Mouse (Mus musculus): Measurements from ENCODE around the gene Arfgef2.
A peak's percentile ranks its signal among the peaks of the same experiment; 100 is the strongest.

The Arfgef2 gene

DNA sequence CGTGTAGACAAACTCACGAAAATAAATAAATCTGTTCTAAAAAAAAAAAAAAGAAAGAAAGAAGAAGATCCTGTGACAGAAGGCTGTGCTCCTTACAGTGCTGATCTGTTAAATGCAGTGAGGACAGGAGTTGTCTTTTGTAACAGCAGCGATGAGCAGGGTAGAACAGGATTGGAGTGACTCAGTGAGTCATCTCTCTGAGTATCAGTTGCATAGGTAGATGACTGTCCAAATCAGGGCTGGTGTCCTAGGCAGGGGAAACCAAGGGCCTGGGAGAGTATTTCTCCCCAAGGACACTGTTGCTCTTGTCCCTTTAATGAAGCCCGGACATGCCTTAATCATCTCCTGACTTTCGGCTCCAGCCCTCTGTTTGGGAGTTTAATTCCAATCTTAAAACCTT, 4.1 kb downstream of the Arfgef2 start:
- no peak for DNase-seq

DNA sequence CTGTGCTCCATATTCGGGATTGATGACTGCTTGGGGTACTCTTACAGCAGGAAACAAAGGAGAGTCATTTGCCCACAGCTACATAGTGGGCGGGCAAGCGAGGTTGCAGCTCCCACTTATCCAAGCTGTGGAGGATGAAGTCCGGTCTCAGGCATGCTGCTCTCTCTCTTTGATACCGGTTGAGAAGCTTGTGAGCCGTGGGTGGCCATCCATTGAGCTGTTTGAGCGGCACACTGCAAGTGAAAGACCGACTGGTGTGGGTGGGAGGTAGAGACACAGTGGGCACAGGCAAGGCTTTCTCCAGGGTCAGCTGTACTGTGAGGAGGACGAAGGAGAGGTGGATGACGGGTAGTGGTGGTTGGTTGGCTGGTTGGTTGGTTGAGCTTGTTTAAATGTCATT, 5.4 kb downstream of the Arfgef2 start:
- DNase-seq, result no peak

DNA sequence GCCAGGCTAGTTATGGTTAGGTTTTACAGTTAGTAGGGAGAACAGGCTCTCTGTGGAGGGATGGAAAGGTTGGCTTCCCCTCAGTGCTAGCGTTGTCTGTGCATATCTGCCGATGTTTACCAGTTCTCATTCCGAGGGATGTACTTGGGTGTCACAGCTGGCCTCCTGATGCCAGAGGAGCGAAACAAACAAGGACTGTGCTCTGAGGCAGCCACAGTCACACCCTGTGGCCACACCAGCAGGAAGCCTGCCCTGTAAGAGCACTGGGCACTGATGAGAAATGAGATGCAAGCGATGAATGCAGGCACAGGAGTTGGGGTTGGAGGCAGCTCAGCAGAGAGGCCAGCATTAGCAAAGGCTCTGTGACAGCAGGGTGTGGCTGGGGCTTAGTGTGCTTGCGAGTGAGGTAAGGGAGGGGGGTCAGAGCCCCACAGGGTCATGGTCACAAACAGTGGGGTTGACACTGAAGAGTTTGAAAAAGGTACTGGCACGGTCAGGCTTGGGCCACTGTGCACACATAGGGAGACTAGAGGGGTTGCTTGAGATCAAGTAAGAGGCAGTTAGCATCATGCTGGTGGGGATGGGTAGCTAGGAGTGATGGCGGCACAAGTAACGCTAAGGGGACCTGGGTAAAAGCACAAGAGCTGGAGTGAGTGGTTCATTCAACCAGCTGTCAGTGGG, 13.2 kb downstream of the Arfgef2 start:
- no peak for DNase-seq

DNA sequence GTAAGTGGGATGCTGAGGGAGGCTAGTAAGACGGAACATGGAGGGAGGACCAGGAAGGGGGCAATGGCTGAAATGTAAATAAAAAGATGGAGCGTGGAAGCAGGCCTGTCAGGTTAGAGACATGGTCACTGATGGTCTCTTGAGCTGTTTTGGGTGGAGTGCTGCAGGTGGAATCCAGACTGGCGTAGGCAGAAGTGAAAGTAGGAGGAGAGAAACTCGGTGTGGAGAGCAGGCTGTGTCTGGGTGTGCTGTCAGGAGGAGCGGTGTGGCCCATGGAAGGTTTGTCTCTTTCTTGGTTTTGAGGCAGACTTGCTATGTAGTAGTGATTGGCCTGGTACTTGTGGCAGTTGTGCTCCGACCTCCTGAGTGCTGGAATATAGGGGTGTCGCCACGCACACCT, 14.5 kb downstream of the Arfgef2 start:
- DNase-seq, result no peak

DNA sequence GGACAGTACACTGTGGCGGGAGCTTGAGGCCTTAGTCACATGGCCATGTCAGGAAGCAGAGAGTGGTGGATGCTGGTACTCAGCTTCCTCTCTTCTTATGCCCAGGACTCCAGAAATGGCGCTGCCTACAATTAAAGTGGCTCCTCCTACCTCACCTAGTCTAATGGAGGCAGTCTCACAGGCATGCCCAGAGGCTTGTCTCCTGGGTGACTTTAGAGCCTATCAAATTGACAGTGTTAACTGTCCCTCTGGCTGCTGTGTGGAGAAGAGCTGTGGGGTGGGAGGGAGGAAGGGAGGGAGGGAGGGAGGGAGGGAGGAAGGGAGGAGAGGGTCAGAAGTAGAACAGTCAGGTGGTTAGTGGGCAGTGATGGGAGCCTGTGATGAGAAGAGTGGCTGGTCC, 15.5 kb downstream of the Arfgef2 start:
- no peak for DNase-seq

DNA sequence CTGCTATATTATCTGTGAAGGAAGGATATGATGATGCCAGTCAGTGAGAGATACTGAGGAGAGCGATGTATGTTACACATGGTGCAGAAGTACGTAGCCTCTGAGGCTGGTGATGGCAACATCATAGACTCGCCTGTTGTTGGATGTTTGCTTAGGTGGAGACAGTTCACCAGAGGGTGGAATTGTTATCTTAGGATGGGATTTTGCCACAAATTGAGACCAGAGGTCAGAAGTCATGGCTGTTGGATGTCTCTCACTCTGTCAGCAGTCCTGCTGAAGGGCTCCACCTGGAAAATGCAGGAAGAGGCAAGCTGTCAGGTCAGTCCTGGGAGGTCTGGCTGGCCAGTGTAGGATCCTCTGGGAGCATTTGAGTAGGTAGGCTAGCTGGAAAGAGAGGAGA, 16.0 kb downstream of the Arfgef2 start:
- no peak for DNase-seq

DNA sequence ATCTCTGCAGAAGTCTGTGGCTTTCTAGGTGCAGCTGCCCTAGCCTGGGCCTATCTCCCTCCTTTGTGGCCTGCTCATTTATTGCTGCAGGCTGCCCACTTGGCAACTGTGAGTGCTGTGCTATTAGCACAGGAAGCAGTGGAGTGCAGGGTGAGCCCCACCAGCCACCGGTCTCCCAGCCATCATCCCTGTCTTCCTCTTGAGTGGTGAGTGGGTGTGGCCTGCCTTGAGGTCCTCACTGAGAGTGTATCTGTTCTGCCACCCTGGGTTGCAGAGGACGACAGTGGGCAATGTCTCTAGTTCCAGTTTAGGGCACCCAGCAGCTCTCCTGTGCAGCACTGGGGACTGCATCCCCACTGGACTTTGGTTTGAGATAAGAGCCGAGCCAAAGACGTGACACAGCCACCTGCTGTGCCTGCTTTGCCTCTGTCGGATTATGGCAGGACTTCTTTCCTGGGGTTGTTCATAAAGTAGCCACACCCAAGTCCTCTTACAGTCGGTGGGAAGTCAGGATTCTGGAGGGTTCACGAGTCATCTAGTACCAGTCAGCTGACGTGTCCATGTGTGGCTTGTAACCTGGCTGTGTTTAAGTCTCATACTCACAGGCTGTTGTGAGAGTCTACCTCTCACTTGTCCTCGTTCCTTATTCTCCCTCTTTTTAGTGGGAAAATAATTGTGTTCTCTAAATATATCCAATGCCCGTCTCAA, 16.9 kb downstream of the Arfgef2 start:
- no peak for DNase-seq

DNA sequence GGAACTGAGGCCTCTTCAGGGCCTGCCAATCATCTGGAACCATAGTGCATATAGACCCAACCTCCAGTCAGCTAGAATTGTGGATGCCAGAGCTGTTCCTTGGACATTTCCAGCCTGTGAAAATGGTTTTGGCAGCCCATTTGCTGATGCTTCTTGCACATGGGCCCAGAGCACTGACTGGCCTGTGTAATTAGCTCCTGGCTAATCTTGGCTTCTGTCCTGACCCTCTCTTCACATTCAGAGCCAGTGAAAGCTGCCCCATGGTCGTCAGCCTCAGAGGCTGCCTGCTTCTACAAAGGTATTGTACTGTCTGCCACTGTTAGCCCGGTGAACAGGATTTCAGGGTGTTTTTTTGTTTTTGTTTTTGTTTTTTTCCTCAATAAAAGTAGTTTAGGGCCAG, 17.5 kb downstream of the Arfgef2 start:
- no peak for DNase-seq

DNA sequence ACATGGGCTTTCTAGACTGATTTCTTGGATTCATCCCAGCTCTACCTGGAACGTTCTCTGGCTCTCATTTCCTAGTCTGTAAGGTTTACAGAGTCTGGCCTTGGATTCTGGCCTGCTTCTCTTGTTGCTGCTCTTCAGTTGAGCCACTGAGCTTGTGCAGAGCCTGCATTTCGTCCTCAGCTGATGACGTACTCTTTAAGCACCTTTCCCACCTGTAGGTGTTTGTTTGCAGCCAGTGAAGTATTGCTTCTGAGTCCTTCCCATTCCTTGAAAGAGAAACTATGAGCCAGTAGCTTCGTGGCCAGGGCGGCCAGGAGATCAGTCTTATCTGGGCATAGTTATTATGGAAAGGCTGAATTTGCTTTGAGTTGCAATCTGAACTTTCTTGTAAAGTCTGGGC, 19.0 kb downstream of the Arfgef2 start:
- DNase-seq, result no peak

DNA sequence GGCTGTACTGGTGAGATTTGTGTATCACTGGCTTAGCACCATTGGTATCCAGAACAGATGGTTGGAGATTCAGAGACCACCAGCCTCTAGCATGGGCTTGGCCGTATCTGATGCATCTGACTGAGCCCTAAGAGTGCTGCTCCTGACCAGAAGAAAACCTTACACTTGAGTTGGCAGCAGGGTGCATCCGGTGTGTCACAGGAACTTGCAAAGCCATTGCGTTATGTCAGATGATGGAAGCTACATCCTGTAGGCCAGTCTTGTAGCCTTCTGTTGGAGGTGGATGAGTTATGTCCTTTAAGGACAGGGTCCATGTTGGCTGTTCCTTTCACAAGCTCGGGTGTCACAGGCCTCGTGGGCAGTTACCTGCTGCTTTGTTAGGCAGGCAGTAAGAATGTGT, 19.6 kb downstream of the Arfgef2 start:
- DNase-seq, result no peak

DNA sequence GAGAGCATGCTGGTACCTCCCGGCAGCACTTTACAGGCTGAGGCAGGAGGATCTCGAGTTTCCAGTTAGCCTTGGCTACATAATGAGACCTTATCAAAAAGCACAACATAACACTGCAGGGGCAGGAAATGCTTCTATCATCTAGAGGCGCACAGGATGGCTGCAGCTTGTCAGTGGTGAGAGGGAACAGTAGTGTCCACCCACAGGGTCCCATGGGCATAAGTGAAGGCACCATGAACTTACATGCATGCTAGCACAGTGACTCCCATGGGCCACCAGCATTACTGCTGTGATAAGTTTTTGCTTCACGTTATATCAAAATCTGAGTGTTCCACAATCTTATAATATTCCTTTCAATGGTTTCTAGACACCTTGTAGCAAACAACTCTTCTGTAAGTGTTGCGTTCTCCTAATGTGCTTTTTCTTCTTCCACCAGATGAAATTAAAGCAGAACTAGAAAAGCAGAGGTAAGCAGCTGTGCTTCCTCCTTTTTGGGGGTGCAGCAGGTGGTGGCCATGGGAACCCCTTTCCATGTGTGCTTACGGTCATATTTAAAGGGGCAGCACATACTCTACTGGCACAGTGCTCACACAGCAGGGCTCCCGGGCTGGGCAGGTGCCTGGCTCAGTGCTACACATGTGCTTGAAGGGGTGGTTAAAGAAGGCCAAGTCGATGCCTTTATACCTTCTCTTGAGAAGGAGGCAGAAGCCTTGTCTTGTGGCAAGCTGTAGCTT, 21.3 kb downstream of the Arfgef2 start:
- DNase-seq, result no peak

DNA sequence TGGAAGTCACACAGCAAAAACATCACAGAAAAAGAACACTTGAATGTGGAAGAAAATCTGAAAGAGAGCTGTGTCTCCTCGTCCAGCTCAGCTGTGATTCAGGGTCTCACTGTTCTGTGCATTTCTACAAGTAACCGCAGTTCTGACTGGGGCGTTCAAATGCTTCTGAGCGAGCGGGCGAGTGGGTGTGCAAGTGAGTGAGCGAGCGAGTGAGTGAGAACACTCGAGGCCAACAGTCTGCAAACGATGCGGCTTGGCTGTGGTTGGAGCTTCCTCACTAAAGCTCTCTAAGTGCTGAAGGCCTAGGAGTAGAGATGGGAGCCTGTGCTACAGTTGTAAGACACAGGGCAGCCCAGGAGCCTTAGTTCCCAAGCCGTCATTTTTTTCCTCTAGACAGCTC, 22.9 kb downstream of the Arfgef2 start:
- peak; percentile 43 for DNase-seq

DNA sequence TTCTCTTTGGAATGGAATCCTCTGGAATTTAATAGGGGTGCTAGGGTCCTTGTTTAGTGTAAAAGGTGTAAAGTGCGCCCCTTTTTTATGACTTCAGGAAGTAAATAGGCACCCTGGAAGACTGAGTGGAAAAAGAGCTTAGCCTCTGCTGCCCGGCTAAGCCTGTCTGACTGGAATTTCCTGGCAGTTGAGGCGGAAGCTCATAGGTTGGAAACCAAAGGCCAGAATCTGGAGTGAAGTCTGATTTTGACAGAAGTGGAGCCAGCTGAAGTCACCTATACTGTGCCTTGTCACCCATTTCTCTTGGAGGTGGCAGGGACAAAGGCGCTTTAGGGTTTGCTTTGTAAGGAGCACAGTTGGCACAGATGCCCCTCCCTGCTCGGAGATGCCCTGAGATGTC, 25.0 kb downstream of the Arfgef2 start:
- DNase-seq, result no peak

DNA sequence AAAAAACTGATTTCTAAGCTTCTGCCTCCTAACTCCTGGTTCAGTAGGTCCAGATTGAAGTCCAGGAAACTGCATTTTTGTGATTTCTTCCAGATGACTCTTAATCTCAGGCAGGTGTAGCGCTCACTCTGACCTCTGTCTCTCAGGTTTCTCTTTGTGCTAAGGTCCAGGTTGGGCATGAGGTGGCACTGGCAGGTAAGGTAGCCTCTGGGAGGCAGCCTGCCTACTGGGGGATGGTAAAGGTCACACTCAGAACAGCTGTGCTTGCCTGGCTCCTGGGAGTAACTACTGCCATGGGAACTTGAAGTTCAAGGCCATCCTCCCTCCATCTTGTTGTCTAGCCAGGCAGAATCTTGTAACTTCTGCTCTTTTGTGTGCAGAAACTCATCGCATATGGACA, 28.7 kb downstream of the Arfgef2 start:
- DNase-seq, result no peak

DNA sequence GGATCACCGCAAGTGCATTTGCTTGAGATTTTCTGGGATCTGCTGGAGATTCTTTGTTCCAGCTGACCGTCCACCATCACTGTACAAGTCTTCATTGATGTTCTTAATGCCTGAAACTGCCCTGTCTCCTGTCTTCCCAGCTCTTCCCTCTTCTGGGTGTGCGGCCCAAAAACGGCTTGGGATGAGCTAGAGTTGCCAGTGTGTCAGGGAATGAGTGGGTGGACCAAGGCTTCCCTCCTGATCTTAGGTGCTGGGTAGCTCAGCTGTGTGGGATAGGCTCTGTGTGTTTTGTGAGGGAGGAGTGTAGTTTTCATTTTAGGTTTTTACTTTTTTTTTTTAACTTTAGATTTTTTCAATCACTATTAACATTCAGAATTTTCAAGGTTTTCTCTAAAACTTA, 29.4 kb downstream of the Arfgef2 start:
- DNase-seq, result no peak

DNA sequence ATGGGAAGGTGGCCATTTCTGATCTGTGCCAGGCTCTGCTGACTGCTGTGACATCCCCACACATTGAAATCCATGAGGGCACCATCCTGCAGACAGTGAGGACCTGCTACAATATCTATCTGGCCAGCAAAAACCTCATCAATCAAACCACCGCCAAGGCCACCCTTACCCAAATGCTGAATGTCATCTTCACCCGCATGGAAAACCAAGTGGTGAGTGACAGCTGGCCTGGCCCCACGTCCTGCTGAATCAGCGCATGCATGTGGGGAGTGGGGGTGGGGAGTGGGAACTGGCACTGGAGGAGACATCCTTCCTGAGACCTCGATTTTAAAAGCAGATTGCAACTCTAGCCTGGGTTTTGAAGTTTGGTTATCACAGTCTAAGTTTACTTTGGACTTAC, 30.2 kb downstream of the Arfgef2 start:
- DNase-seq, result no peak

DNA sequence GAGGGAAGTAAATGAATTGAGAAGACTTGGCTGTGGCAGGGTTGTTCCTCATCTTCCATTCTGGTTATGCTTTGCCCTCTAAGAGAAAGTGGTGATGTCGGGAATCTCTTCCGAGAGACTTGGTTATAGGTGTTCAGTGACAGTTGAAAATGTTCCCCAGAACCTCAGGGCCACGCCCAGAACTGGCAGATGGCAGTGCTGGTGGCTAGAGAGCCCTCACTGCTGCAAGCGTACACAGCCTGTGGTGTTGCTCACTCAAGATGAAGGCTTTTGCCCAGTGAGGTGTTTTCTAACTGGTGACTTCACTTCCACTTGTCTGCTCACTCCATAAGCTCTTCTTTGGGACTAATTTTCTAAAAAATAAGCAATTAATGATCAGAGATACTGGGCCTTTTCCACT, 36.4 kb downstream of the Arfgef2 start:
- DNase-seq, result no peak

DNA sequence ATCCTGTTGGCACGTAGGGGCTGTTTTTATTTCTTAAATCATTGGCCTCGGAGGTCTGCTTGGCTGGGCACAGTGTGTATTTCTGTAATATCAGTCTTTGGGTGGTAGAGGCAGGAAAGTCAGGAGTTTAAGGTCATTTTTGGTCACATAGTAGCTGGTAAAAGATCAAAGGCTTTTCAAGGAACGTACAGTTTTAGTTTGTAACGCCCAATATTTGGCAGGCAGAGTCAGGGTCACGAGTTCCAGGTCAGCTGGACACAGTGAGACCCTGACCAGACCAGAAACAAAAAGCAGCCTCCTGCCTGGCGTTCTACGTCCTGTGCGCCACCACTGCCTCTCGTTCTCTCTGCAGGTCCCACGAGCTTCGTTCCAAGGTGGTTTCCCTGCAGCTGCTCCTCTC, 45.3 kb downstream of the Arfgef2 start:
- no peak for DNase-seq

DNA sequence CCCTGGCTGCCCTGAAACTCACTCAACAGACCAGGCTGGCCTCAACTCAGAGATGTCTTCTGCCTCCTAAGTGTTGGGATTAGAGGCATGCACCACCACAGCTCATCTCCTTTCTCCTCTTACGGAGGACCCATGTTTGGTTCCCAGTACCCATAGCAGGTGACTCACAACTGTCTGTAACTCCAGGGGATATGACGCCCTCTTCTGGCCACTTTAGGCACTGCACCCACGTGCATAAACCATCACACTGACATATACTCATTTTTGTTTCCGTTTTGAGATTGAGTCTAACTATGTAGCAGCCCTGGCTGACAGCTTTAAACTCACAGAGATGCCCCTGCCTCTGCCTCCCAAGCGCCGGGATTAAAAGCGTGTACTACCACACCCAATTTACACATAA, 46.9 kb downstream of the Arfgef2 start:
- DNase-seq, result no peak

DNA sequence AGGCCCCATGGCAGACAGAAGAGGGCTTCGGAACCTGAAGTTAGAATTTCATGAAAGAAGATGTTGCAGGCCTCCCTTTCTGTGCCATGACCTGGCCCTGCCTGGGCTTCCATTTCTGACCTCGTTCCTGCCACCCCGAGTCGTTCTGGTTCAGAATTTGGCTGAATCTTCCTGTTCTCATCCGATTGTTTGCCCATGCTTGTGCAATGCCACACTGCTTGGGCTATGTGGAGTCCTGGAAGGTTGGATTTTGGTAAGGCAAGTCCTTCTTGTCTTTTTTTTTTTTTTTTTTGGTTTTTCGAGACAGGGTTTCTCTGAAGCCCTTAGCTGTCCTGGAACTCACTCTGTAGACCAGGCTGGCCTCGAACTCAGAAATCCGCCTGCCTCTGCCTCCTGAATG, 50.4 kb downstream of the Arfgef2 start:
- DNase-seq, result no peak

DNA sequence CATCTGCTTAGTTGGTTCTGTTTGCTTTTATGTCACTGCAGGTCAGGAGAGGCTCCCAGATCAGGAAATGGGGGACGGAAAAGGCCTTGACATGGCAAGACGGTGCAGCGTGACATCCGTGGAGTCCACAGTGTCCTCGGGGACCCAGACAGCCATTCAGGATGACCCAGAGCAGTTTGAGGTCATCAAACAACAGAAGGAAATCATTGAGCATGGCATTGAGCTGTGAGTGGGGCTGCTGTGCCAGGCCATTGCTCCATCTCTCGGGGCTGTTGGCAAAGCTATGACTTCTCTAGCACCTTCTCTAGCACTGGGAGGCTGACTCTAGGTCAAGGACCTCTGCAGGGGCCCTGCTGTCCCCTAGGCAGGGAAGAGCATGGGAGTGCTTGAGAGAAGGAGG, 51.0 kb downstream of the Arfgef2 start:
- no peak for DNase-seq

DNA sequence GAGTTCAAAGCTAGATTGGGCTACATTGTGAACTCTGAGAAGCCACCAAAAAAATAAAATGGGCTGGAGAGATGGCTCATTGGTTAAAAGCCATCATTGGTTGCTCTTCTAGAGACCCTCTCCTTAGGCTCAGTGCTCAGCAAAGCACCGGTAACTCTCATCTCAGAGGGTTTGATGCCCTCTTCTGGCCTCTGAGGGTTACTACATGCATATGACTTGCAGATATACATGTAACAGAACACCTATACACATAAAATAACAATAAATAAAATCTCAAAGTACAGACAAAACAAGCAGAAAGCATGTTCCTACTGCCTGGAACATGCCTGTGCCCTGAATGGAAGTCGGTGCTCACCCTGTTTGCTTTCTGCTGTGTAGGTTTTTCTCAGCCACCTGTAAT, 51.7 kb downstream of the Arfgef2 start:
- no peak for DNase-seq

DNA sequence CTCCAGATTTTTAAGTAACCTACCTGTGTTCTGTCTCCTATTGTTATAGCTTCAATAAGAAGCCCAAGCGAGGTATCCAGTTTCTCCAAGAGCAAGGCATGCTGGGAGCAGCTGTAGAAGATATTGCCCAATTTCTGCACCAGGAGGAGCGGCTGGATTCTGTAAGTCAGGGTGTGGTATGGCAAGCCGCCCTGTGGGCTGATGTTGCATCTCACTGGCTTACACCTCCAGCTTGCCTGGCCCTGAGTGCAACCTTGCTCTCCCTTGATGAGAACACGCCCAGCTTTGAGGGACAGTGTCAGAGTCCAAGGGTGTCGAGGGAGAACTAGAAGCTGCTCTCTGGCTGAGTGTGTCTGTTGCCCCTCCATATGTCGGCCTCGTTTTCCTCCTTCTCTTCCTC, 53.8 kb downstream of the Arfgef2 start:
- DNase-seq, result no peak

DNA sequence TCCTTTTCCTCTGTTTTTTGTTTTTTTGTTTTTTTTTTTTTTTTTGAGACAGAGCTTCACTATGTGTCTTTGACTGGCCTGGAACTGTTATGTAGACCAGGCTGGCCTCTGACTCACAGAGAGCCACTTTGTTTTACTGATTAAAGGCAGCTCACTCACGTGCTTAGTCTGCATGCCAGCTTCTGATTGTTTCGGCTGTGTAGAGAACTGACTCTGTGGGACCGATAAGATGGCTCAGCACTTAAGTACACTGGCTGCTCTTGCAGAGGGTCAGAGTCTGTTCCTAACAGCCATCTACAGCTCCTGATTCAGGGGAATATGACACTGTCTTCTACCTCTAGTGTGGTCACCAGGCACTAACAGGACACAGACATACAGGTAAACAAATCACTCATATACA, 57.1 kb downstream of the Arfgef2 start:
- no peak for DNase-seq
